Mouse (Mus musculus) stomach, postnatal 0 days (tissue): Measurements from ENCODE around the gene Agpat2.

Source experiments
- CTCF ChIP-seq: IDR thresholded peaks from 2 replicates; pipeline ENCODE4 v1.5.1; 2016; ENCODE audit warnings: antibody characterized with exemption, low read depth, mild to moderate bottlenecking, moderate library complexity
- EP300 ChIP-seq: optimal IDR thresholded peaks from 2 replicates; pipeline ENCODE3; 2016; ENCODE audit warnings: antibody characterized with exemption

GRCm38 (mm10) chr2:26617928-26618327, 13.7 kb upstream of the Agpat2 start:
- TF ChIP-seq CTCF (no peak), EP300 (no peak)
